In genomic region chr7:67645681-67646014, GRCm38 (mm10) we compare ENCODE assay signal across 8 mouse cellular contexts. TPM values are rescaled to one million over a fixed set of nuclear protein-coding genes. Genes with fewer than 3 reads are reported as not detected.
DNase-seq lines count a peak whose midpoint lies in the region; ATAC-seq and TF ChIP-seq lines count a peak whose summit lies in the region.

No protein-coding gene starts in this region.

- DNase-seq in heart, adult 2 months: no peak
- DNase-seq in heart, adult 8-10 months (ENCODE audit: low spot score): no peak
- no peak for DNase-seq in forebrain, postnatal 0 days
- no peak for DNase-seq in MN1 (ENCODE audit: low spot score)
- no peak for DNase-seq in cerebellum, adult 8-10 months
- no peak for DNase-seq in adrenal gland, postnatal 36 days

- peak overlapping the region; percentile 88 for H3K4me3 ChIP-seq in heart, adult 2 months
- H3K4me3 ChIP-seq in E14TG2a.4 (replicated peaks; ENCODE audit: low read length) (peak overlapping the region; percentile 91), macrophage (ENCODE audit: inconsistent target) (peak overlapping the region; percentile 97)
- H3K4me3 ChIP-seq in forebrain, postnatal 0 days (ENCODE audit: low read depth, low read length): peak overlapping the region; percentile 90

- peaks cover 2% of the 10 kb centered on the region for H3K4me1 ChIP-seq in heart, adult 2 months (ENCODE audit: control insufficient read depth, insufficient read depth, low read length)
- H3K4me1 ChIP-seq in E14TG2a.4 (replicated peaks; ENCODE audit: low read depth, low read length): peaks cover 41% of the 10 kb centered on the region
- H3K4me1 ChIP-seq in forebrain, postnatal 0 days (ENCODE audit: insufficient read depth): peaks cover 8% of the 10 kb centered on the region; the same call in 1 of the 2 replicates

- TF ChIP-seq POLR2A in heart, adult 2 months (IDR thresholded peaks at IDR 0.05; ENCODE audit: insufficient read depth, low read depth, low read length): no peak

- H3K27ac ChIP-seq in heart, adult 2 months: peak overlapping the region; percentile 95
- H3K27ac ChIP-seq in forebrain, postnatal 0 days (ENCODE audit: low read depth, low read length): peak overlapping the region; percentile 95
- peak overlapping the region; percentile 64 for H3K27ac ChIP-seq in macrophage

- H3K4me2 ChIP-seq in forebrain, postnatal 0 days (ENCODE audit: low read depth): peak overlapping the region; percentile 62

- no peak for TF ChIP-seq EP300 in heart, adult 2 months (IDR thresholded peaks at IDR 0.05; ENCODE audit: insufficient read depth, low read depth, low read length)

- under 1% methylated on average over 15 of the region's 15 CpGs for WGBS in heart, adult 2 months
- 1% methylated on average over 15 of the region's 15 CpGs for WGBS in forebrain, postnatal 0 days
- WGBS in macrophage (ENCODE audit: missing documents): under 1% methylated on average over 15 of the region's 15 CpGs

- TF ChIP-seq CTCF in heart, adult 2 months (IDR thresholded peaks at IDR 0.05): no peak
- TF ChIP-seq CTCF in E14TG2a.4 (conservative IDR thresholded peaks at IDR 0.05; ENCODE audit: low read length): no peak
- TF ChIP-seq CTCF in forebrain, postnatal 0 days (IDR thresholded peaks at IDR 0.05; ENCODE audit: low read depth): no peak

- H3K79me2 ChIP-seq in heart, adult 2 months (replicated peaks; ENCODE audit: control insufficient read depth, insufficient read depth, low read length): no peaks in the 10 kb centered on the region; the same call in 1 of the 2 replicates
- no peaks in the 10 kb centered on the region for H3K79me2 ChIP-seq in macrophage (ENCODE audit: inconsistent target)

- ATAC-seq in forebrain, postnatal 0 days: no peak; the same call in none of the 2 replicates

- no peaks in the 10 kb centered on the region for H3K27me3 ChIP-seq in heart, adult 2 months (ENCODE audit: control insufficient read depth, insufficient read depth, low read length)
- H3K27me3 ChIP-seq in E14TG2a.4 (ENCODE audit: insufficient read depth, low read length): no peaks in the 10 kb centered on the region
- H3K27me3 ChIP-seq in forebrain, postnatal 0 days (ENCODE audit: insufficient read depth, low read length): no peaks in the 10 kb centered on the region

- no peaks in the 10 kb centered on the region for H3K36me3 ChIP-seq in heart, adult 2 months (ENCODE audit: control insufficient read depth, insufficient read depth, low read length)
- peaks cover 3% of the 10 kb centered on the region; the same call in 1 of the 2 replicates for H3K36me3 ChIP-seq in E14TG2a.4 (ENCODE audit: insufficient read depth, low read length)
- H3K36me3 ChIP-seq in forebrain, postnatal 0 days (ENCODE audit: insufficient read depth): 0 out of 2 replicates have a peak, but pooled peaks cover 4% of the 10 kb centered on the region
- no peaks in the 10 kb centered on the region for H3K36me3 ChIP-seq in macrophage (ENCODE audit: inconsistent target)

- no peaks in the 10 kb centered on the region for H3K9me3 ChIP-seq in E14TG2a.4 (ENCODE audit: low read length)
- H3K9me3 ChIP-seq in forebrain, postnatal 0 days (ENCODE audit: low read length): no peaks in the 10 kb centered on the region

- peak overlapping the region; percentile 62 for H3K9ac ChIP-seq in heart, adult 2 months (ENCODE audit: low read depth, low read length)
- H3K9ac ChIP-seq in forebrain, postnatal 0 days: peak overlapping the region; percentile 89

- intact Hi-C loops in heart, adult 2 months (cut with DNase I): no loop called here

RNA-seq across cellular contexts. Expression of gene Lrrc28, which starts 0.6 kb away (rescaled TPM):
- 10 to 100 TPM; 14.1 to 16.4 TPM for total RNA-seq in heart, adult 2 months (2021)
- 20.5 and 24.2 TPM in 2 replicates for polyA plus RNA-seq in heart, adult 2 months (2012; rRNA removed)
- 10 to 100 TPM; 13.5 to 19.6 (median 17.2) TPM for total RNA-seq in heart, adult 8-10 months (2022)
- 45.2 and 70.4 TPM in 2 replicates for total RNA-seq in forebrain, postnatal 0 days (2014; rRNA removed)
- 31.3 and 32.2 TPM in 2 replicates for polyA plus RNA-seq in forebrain, postnatal 0 days (2015; fragmentation: Nextera tagmentation; extraction: Ambion mirVana)
- total RNA-seq in macrophage (2018; cell fraction: chromatin; rRNA removed): 10 to 100 TPM in 14 of 26 experiments, 1 to 10 TPM in 12; 1.4 to 27.3 (median 10.7) TPM
- total RNA-seq in macrophage (2018; cell fraction: cytosol; rRNA removed): 10 to 100 TPM in 1 of 26 experiments, 1 to 10 TPM in 25; 3.8 to 10.8 (median 6.8) TPM
- total RNA-seq in macrophage (2018; cell fraction: nucleus; rRNA removed): 10 to 100 TPM in 8 of 26 experiments, 1 to 10 TPM in 18; 1.7 to 20.6 (median 6.1) TPM
- polyA plus RNA-seq in macrophage (2018): 5.5 to 7.3 TPM (median 5.5 TPM) in 3 replicates
- 10 to 100 TPM; 17.5 to 19.6 TPM for total RNA-seq in adrenal gland, postnatal 36 days (2021)

RNA-seq across cellular contexts. Expression of gene Ttc23, which starts 1.6 kb away (rescaled TPM):
- total RNA-seq in heart, adult 2 months (2021): 10 to 100 TPM; 18.6 to 20.7 TPM
- 3.6 and 8.7 TPM in 2 replicates for polyA plus RNA-seq in heart, adult 2 months (2012; rRNA removed)
- total RNA-seq in heart, adult 8-10 months (2022): 10 to 100 TPM; 16.2 to 18.6 (median 17.4) TPM
- total RNA-seq in forebrain, postnatal 0 days (2014; rRNA removed): 8.6 and 11.0 TPM in 2 replicates
- 5.0 and 6.0 TPM in 2 replicates for polyA plus RNA-seq in forebrain, postnatal 0 days (2015; fragmentation: Nextera tagmentation; extraction: Ambion mirVana)
- 10 to 100 TPM in 6 of 26 experiments, 1 to 10 TPM in 19, under 1 TPM in 1; 0.34 to 22.6 (median 7.0) TPM for total RNA-seq in macrophage (2018; cell fraction: chromatin; rRNA removed)
- total RNA-seq in macrophage (2018; cell fraction: cytosol; rRNA removed): 1 to 10 TPM in 12 of 26 experiments, under 1 TPM in 14; 0.30 to 2.4 (median 0.94) TPM
- 10 to 100 TPM in 2 of 26 experiments, 1 to 10 TPM in 22, under 1 TPM in 2; 0.29 to 13.9 (median 3.6) TPM for total RNA-seq in macrophage (2018; cell fraction: nucleus; rRNA removed)
- 0.52 to 1.0 TPM (median 0.84 TPM) in 3 replicates for polyA plus RNA-seq in macrophage (2018)
- 10 to 100 TPM; 24.3 to 34.8 TPM for total RNA-seq in adrenal gland, postnatal 36 days (2021)
